Mouse (Mus musculus): ENCODE measurements around the gene Tst. TPM values are rescaled to one million over a fixed set of nuclear protein-coding genes. Genes with fewer than 3 reads are reported as not detected.

Tst gene
- polyA plus RNA-seq, 1 experiment from 2014 or later: 15.9 TPM

DNA sequence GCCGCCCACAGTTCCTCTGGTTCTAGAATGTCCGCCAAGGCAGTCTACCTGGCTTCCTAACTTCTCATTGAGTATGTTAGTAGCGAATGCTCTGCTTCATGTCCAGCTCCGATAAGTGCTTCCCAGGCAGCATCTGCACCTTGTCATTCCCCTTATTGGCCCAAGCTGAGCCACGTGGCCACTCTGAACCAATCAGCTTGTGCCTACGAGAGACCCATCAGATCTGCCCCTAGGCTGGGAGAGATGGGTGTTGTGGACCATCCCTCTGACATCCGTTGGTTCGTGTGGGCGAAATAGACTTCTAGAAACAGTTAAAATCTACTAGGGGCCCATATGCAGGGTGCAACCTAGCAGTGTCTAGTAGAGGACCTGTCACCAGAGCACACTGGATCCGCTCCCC lies 27.8 kb downstream of the Tst start:
- 76% methylated on average over 10 of the region's 10 CpGs for WGBS
- Histone ChIP-seq H3K9me3 (ENCODE audit: control insufficient read depth, low read length) (0 out of 2 replicates have a peak, but pooled peaks cover 4% of the 10 kb centered on the region), H3K4me1 (replicated peaks; ENCODE audit: control insufficient read depth, insufficient read depth, low read length) (no peaks in the 10 kb centered on the region), H3K4me2 (ENCODE audit: low read length) (no peak overlapping the region), H3K36me3 (ENCODE audit: control insufficient read depth, insufficient read depth, low read length) (no peaks in the 10 kb centered on the region), H3K9ac (ENCODE audit: low read length) (no peak overlapping the region), H3K27ac (ENCODE audit: low read depth) (no peak overlapping the region), H3K27me3 (replicated peaks; ENCODE audit: control insufficient read depth, insufficient read depth, low read length) (peaks cover 42% of the 10 kb centered on the region), H3K4me3 (ENCODE audit: low read depth, low read length) (no peak overlapping the region)
- no peak for ATAC-seq (replicated peaks; ENCODE audit: low FRiP score, low TSS enrichment, low read depth)
- DNase-seq (ENCODE audit: low spot score): no peak

DNA sequence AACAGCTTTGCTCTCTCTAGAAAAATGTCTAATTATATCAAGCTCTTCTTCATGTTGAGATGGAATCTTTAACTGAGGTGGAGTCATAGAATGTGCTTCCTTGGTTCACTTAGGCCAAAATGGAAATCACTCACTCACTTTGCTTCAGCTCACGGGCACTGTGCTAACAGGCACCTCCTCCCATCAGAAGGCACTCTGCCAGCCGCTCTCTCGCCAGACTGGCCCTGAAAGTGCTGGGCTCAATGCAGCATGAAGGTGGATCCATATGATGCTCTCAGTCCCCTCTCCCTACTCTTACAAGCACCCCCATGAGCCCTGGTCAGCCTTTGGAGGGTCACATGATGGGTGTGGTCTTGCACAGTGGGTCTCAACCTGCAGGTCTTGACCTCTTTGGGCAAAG lies 31.5 kb downstream of the Tst start:
- WGBS: 78% methylated on average over 3 of the region's 3 CpGs
- Histone ChIP-seq H3K4me2 (ENCODE audit: low read length) (no peak overlapping the region), H3K9me3 (ENCODE audit: control insufficient read depth, low read length) (0 out of 2 replicates have a peak, but pooled peaks cover 3% of the 10 kb centered on the region), H3K36me3 (ENCODE audit: control insufficient read depth, insufficient read depth, low read length) (no peaks in the 10 kb centered on the region), H3K27me3 (replicated peaks; ENCODE audit: control insufficient read depth, insufficient read depth, low read length) (peaks cover 66% of the 10 kb centered on the region), H3K9ac (ENCODE audit: low read length) (no peak overlapping the region), H3K4me1 (replicated peaks; ENCODE audit: control insufficient read depth, insufficient read depth, low read length) (no peaks in the 10 kb centered on the region), H3K27ac (ENCODE audit: low read depth) (no peak overlapping the region), H3K4me3 (ENCODE audit: low read depth, low read length) (no peak overlapping the region)
- DNase-seq (ENCODE audit: low spot score): no peak
- no peak for ATAC-seq (replicated peaks; ENCODE audit: low FRiP score, low TSS enrichment, low read depth)

DNA sequence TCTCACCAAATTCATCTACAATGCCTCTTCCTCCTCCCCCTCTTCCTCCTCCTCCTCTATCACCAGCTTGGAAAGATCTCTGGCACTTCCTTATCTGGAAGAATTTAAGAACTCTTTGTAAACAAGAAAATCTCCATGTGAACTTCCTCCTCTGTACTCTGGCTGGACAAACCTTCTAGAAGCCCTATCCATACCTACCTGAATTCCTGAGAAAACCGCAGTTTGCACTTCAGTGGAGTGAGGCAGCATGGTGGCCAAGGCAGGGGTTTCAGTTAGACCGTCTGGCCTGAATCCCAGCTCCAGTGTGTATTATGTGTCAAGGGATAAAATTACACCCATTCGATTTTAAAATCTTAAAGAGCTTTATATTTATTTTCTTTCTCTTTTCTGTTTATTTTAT lies 32.9 kb downstream of the Tst start:
- 52% methylated on average over 3 of the region's 3 CpGs for WGBS
- no peaks in the 10 kb centered on the region for H3K9me3 ChIP-seq (ENCODE audit: control insufficient read depth, low read length)
- H3K27me3 ChIP-seq (replicated peaks; ENCODE audit: control insufficient read depth, insufficient read depth, low read length): peaks cover 73% of the 10 kb centered on the region
- no peak overlapping the region for H3K4me3 ChIP-seq (ENCODE audit: low read depth, low read length)
- no peak for DNase-seq (ENCODE audit: low spot score)
- no peak overlapping the region for H3K9ac ChIP-seq (ENCODE audit: low read length)
- no peaks in the 10 kb centered on the region for H3K4me1 ChIP-seq (replicated peaks; ENCODE audit: control insufficient read depth, insufficient read depth, low read length)
- H3K36me3 ChIP-seq (ENCODE audit: control insufficient read depth, insufficient read depth, low read length): no peaks in the 10 kb centered on the region
- no peak overlapping the region for H3K4me2 ChIP-seq (ENCODE audit: low read length)
- no peak for ATAC-seq (replicated peaks; ENCODE audit: low FRiP score, low TSS enrichment, low read depth)
- H3K27ac ChIP-seq (ENCODE audit: low read depth): no peak overlapping the region

DNA sequence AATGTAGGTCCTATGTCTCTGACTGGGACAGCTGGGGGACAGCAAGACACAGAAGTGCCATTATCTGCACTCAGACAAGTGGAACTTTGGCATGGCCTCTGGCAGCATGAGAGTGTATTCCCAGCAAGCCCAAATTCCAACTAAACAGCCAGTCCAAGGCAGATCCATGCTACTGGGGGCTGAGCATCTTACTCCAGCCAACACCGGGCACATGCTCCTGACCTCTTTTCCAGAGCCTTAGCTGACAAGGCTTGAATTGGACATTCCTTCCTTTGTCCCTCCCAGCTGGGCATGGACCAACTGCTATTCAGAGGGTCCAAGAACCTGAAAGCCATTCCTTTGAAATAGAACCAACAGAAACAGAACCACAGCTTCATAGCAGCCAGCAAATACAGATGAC lies 36.1 kb downstream of the Tst start:
- DNase-seq (ENCODE audit: low spot score): no peak
- no peak overlapping the region for H3K9ac ChIP-seq (ENCODE audit: low read length)
- 84% methylated on average over 1 of the region's 1 CpGs for WGBS
- H3K4me1 ChIP-seq (replicated peaks; ENCODE audit: control insufficient read depth, insufficient read depth, low read length): no peaks in the 10 kb centered on the region
- no peaks in the 10 kb centered on the region for H3K9me3 ChIP-seq (ENCODE audit: control insufficient read depth, low read length)
- peaks cover 67% of the 10 kb centered on the region for H3K27me3 ChIP-seq (replicated peaks; ENCODE audit: control insufficient read depth, insufficient read depth, low read length)
- ATAC-seq (replicated peaks; ENCODE audit: low FRiP score, low TSS enrichment, low read depth): no peak
- no peak overlapping the region for H3K4me3 ChIP-seq (ENCODE audit: low read depth, low read length)
- no peak overlapping the region for H3K4me2 ChIP-seq (ENCODE audit: low read length)
- no peak overlapping the region for H3K27ac ChIP-seq (ENCODE audit: low read depth)
- no peaks in the 10 kb centered on the region for H3K36me3 ChIP-seq (ENCODE audit: control insufficient read depth, insufficient read depth, low read length)

DNA sequence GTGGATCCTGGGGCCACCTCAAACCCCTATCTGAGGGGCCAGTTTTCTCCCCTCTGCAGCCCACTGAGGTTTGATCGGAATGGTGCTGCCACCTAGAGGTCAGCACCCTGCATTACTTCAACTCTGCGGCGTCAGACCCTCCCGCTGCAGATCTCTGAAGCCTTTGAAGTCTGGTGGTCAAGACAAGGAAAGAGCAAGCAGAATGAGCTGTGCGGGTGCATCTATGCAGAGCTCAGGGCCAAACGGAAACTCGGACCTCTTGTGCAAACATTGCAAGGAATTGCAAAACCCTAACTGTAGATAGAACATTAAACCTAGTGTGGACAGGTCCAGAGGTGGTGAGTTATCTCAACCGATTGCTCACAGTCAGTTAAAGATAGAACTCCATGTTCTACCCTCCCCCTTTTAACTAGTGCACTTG lies 36.8 kb downstream of the Tst start:
- DNase-seq (ENCODE audit: low spot score) (peak; percentile 75), ATAC-seq (replicated peaks; ENCODE audit: low FRiP score, low TSS enrichment, low read depth) (no peak)
- H3K4me3 ChIP-seq (ENCODE audit: low read depth, low read length): no peak overlapping the region
- no peaks in the 10 kb centered on the region for H3K4me1 ChIP-seq (replicated peaks; ENCODE audit: control insufficient read depth, insufficient read depth, low read length)
- 9% methylated on average over 8 of the region's 8 CpGs for WGBS
- peaks cover 66% of the 10 kb centered on the region for H3K27me3 ChIP-seq (replicated peaks; ENCODE audit: control insufficient read depth, insufficient read depth, low read length)
- no peak overlapping the region for H3K4me2 ChIP-seq (ENCODE audit: low read length)
- H3K27ac ChIP-seq (ENCODE audit: low read depth): no peak overlapping the region
- no peaks in the 10 kb centered on the region for H3K9me3 ChIP-seq (ENCODE audit: control insufficient read depth, low read length)
- H3K36me3 ChIP-seq (ENCODE audit: control insufficient read depth, insufficient read depth, low read length): no peaks in the 10 kb centered on the region
- no peak overlapping the region for H3K9ac ChIP-seq (ENCODE audit: low read length)

DNA sequence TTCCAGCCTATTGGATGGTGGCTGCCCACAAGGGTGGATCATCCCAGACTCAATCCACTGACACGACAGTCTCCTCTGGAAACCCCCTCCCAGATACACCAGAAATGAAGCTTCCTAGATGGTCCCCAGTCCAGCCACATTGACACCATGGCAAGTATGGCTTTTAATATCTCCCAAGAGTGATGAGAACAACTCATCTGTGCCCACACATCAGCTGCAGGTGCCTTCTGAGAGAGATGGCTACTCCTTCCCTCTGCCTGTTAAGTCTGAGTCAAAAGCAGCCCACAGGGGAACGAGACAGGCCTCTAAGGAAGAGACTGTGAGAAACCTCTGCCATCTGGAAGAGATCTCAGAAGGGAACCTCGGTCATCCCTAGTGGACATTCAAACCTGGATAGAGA lies 37.9 kb downstream of the Tst start:
- ATAC-seq (replicated peaks; ENCODE audit: low FRiP score, low TSS enrichment, low read depth) (no peak), DNase-seq (ENCODE audit: low spot score) (no peak)
- Histone ChIP-seq H3K36me3 (ENCODE audit: control insufficient read depth, insufficient read depth, low read length) (no peaks in the 10 kb centered on the region), H3K4me2 (ENCODE audit: low read length) (no peak overlapping the region), H3K4me3 (ENCODE audit: low read depth, low read length) (no peak overlapping the region), H3K9me3 (ENCODE audit: control insufficient read depth, low read length) (no peaks in the 10 kb centered on the region), H3K27me3 (replicated peaks; ENCODE audit: control insufficient read depth, insufficient read depth, low read length) (peaks cover 71% of the 10 kb centered on the region), H3K27ac (ENCODE audit: low read depth) (no peak overlapping the region), H3K4me1 (replicated peaks; ENCODE audit: control insufficient read depth, insufficient read depth, low read length) (no peaks in the 10 kb centered on the region), H3K9ac (ENCODE audit: low read length) (no peak overlapping the region)
- 68% methylated on average over 3 of the region's 3 CpGs for WGBS

DNA sequence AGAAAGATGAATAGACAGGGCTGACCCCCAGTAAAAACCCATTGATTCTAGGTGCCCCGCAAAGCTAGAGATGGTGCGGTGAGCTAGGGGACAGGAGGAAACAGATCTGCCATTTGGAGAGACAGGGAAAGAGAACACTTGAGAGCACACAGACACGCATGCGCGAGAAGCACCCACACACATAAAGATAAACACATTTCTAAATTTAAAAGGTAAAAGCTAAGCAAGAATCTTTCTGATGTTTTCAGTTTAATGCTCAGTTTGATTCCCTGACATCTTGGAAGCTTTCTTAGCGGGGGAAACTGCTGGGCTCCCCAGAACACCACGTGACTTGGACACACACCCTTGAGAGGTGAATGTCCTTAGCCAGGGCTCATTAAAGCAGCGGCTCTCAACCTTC lies 38.8 kb downstream of the Tst start:
- Histone ChIP-seq H3K27me3 (replicated peaks; ENCODE audit: control insufficient read depth, insufficient read depth, low read length) (peaks cover 63% of the 10 kb centered on the region), H3K4me1 (replicated peaks; ENCODE audit: control insufficient read depth, insufficient read depth, low read length) (no peaks in the 10 kb centered on the region), H3K36me3 (ENCODE audit: control insufficient read depth, insufficient read depth, low read length) (no peaks in the 10 kb centered on the region), H3K4me3 (ENCODE audit: low read depth, low read length) (no peak overlapping the region), H3K9me3 (ENCODE audit: control insufficient read depth, low read length) (0 out of 2 replicates have a peak, but pooled peaks cover 7% of the 10 kb centered on the region), H3K4me2 (ENCODE audit: low read length) (no peak overlapping the region), H3K9ac (ENCODE audit: low read length) (no peak overlapping the region), H3K27ac (ENCODE audit: low read depth) (no peak overlapping the region)
- DNase-seq (ENCODE audit: low spot score) (no peak), ATAC-seq (replicated peaks; ENCODE audit: low FRiP score, low TSS enrichment, low read depth) (no peak)
- 60% methylated on average over 8 of the region's 8 CpGs for WGBS

DNA sequence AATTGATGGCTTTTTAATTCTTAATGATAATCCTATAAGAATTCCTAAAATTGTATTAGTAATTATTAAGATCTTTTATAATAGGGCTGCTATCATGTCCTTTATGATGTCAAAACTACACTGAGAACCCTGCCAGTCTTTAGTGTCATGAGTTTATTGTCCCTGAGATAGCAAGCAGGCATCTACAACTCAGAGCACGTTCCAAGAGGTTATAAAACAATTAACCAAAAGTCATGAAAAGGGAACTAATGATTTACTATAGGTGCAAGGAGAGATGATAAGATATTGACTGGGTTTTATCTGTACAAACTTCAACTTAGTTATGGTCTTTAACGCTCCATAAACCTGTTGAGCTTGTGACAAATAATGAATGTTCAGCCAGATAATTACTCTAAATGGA lies 39.8 kb downstream of the Tst start:
- no peak overlapping the region for H3K4me3 ChIP-seq (ENCODE audit: low read depth, low read length)
- H3K9me3 ChIP-seq (ENCODE audit: control insufficient read depth, low read length): 0 out of 2 replicates have a peak, but pooled peaks cover 7% of the 10 kb centered on the region
- peaks cover 60% of the 10 kb centered on the region for H3K27me3 ChIP-seq (replicated peaks; ENCODE audit: control insufficient read depth, insufficient read depth, low read length)
- H3K4me1 ChIP-seq (replicated peaks; ENCODE audit: control insufficient read depth, insufficient read depth, low read length): no peaks in the 10 kb centered on the region
- H3K27ac ChIP-seq (ENCODE audit: low read depth): no peak overlapping the region
- H3K9ac ChIP-seq (ENCODE audit: low read length): no peak overlapping the region
- H3K36me3 ChIP-seq (ENCODE audit: control insufficient read depth, insufficient read depth, low read length): no peaks in the 10 kb centered on the region
- WGBS: 24% methylated on average over 2 of the region's 2 CpGs
- DNase-seq (ENCODE audit: low spot score) (no peak), ATAC-seq (replicated peaks; ENCODE audit: low FRiP score, low TSS enrichment, low read depth) (no peak; the same call in 1 of the 2 replicates)
- H3K4me2 ChIP-seq (ENCODE audit: low read length): no peak overlapping the region

DNA sequence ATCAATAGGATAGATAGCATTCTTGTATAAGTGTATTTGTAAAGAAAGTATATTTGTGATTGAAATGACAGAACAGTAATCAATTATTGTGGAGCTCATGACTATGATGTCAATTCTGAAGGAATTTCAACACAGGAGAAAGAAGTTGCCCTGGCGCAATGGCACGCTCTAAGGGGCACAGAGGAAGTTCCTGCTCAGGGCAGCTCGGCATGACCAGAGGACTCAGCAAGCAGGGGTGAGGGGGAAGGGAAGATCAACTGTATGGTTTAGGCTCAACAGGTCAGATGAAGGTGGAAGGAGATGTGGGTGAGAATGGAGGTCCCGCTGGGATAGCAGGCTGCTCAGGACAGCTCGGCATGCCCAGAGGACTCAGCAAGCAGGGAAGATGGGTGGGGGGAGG lies 50.2 kb downstream of the Tst start:
- WGBS: 85% methylated on average over 5 of the region's 5 CpGs
- H3K4me3 ChIP-seq (ENCODE audit: low read depth, low read length): no peak overlapping the region

More for the DNA sequence above, 50.2 kb downstream of the Tst start:
- DNase-seq (ENCODE audit: low spot score) (no peak), ATAC-seq (replicated peaks; ENCODE audit: low FRiP score, low TSS enrichment, low read depth) (no peak)
- peaks cover 32% of the 10 kb centered on the region for H3K27me3 ChIP-seq (replicated peaks; ENCODE audit: control insufficient read depth, insufficient read depth, low read length)
- H3K27ac ChIP-seq (ENCODE audit: low read depth): no peak overlapping the region
- no peak overlapping the region for H3K9ac ChIP-seq (ENCODE audit: low read length)
- H3K9me3 ChIP-seq (ENCODE audit: control insufficient read depth, low read length): 0 out of 2 replicates have a peak, but pooled peaks cover 3% of the 10 kb centered on the region
- H3K36me3 ChIP-seq (ENCODE audit: control insufficient read depth, insufficient read depth, low read length): no peaks in the 10 kb centered on the region
- no peak overlapping the region for H3K4me2 ChIP-seq (ENCODE audit: low read length)
- no peaks in the 10 kb centered on the region for H3K4me1 ChIP-seq (replicated peaks; ENCODE audit: control insufficient read depth, insufficient read depth, low read length)

All from intestine, embryonic 14.5 days (tissue).